Mouse (Mus musculus): ENCODE results near the gene Padi6.
A peak's percentile ranks its signal among the peaks of the same experiment; 100 is the strongest.

Gene Padi6

GRCm38 (mm10) chr4:140707615-140708014, 34.8 kb downstream of the Padi6 start:
- no peak for DNase-seq (ENCODE audit: low spot score)

GRCm38 (mm10) chr4:140704166-140704565, 38.3 kb downstream of the Padi6 start:
- no peak for DNase-seq (ENCODE audit: low spot score)

- DNase-seq (ENCODE audit: low spot score): peak; percentile 69
Observed at GRCm38 (mm10) chr4:140703636-140704035, 38.8 kb downstream of the Padi6 start.

- DNase-seq (ENCODE audit: low spot score): peak; percentile 72
Observed at GRCm38 (mm10) chr4:140702611-140703327, 39.7 kb downstream of the Padi6 start.

GRCm38 (mm10) chr4:140701716-140702561, 40.5 kb downstream of the Padi6 start:
- peak; percentile 72 for DNase-seq (ENCODE audit: low spot score)

GRCm38 (mm10) chr4:140701049-140701715, 41.3 kb downstream of the Padi6 start:
- DNase-seq (ENCODE audit: low spot score): peak; percentile 84

GRCm38 (mm10) chr4:140700269-140701018, 42.0 kb downstream of the Padi6 start, which contains the start of gene Rcc2:
Rcc2 (plus strand) TSS chr4:140700541.
- peak; percentile 46 for DNase-seq (ENCODE audit: low spot score)

GRCm38 (mm10) chr4:140699441-140700127, 42.9 kb downstream of the Padi6 start:
- peak; percentile 65 for DNase-seq (ENCODE audit: low spot score)

- no peak for DNase-seq (ENCODE audit: low spot score)
Observed at GRCm38 (mm10) chr4:140695675-140696585, 46.5 kb downstream of the Padi6 start.

GRCm38 (mm10) chr4:140695146-140695545, 47.3 kb downstream of the Padi6 start:
- DNase-seq (ENCODE audit: low spot score): no peak

GRCm38 (mm10) chr4:140694551-140695060, 47.8 kb downstream of the Padi6 start:
- DNase-seq (ENCODE audit: low spot score): no peak

- DNase-seq (ENCODE audit: low spot score): no peak
Observed at GRCm38 (mm10) chr4:140693513-140693912, 48.9 kb downstream of the Padi6 start.

GRCm38 (mm10) chr4:140691481-140691880, 51.0 kb downstream of the Padi6 start:
- DNase-seq (ENCODE audit: low spot score): no peak

GRCm38 (mm10) chr4:140689873-140690655, 52.4 kb downstream of the Padi6 start:
- no peak for DNase-seq (ENCODE audit: low spot score)

GRCm38 (mm10) chr4:140688826-140689425, 53.5 kb downstream of the Padi6 start:
- DNase-seq (ENCODE audit: low spot score): no peak

- no peak for DNase-seq (ENCODE audit: low spot score)
Observed at GRCm38 (mm10) chr4:140688044-140688825, 54.2 kb downstream of the Padi6 start.

- DNase-seq (ENCODE audit: low spot score): no peak
Observed at GRCm38 (mm10) chr4:140684881-140685303, 57.6 kb downstream of the Padi6 start.
